Mouse (Mus musculus): ENCODE data around the gene Gm49369. TPM values are rescaled to one million over a fixed set of nuclear protein-coding genes. Genes with fewer than 3 reads are reported as not detected.

The Gm49369 gene
- total RNA-seq (2023; ENCODE audit: inconsistent age) = 1.1 TPM in 1 of 4 replicates, not detected in the others

DNA sequence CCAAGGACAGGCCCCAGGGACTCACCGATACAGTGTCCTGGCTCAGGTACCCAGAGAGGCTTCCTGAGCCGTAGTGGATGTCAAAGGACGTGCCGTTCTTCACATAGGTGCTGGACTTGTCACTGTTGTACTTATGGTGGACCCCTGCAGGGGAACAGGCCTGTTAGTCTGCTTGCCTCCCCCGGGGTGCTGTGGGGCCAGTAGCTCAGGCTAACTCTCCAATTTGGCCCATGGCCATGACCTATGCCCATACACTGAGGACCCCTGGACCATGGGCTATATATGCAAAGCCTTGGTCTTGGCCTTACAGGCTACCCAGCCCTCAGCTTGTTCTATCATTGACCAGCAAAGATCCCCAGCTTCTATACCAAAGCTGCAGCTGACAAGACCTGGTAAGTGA is at the start of gene Gm49369:
TSS of gene Gm49369 (minus strand) at position 101 of the 400 bp plus-strand sequence.

GRCm38 (mm10) chr7:142387419-142388148 is 5.1 kb upstream of the Gm49369 start, which contains the start of gene Ctsd:
Ctsd (minus strand) TSS chr7:142388038.

GRCm38 (mm10) chr7:142373641-142374412 is 8.6 kb downstream of the Gm49369 start, which contains the start of gene Ifitm10:
Ifitm10 (minus strand) TSS chr7:142373753.

Other genes starting within 250 kb of the Gm49369 start
- not detected in 4 replicates for gene Gm39115, start 246.6 kb downstream of the Gm49369 start, total RNA-seq (2023; ENCODE audit: inconsistent age)
- gene Gm45337, start 238.1 kb downstream of the Gm49369 start, total RNA-seq (2023; ENCODE audit: inconsistent age) = not detected in 4 replicates
- gene Gm29735, start 225.6 kb downstream of the Gm49369 start, total RNA-seq (2023; ENCODE audit: inconsistent age) = not detected in 4 replicates
- not detected in 4 replicates for gene Gm4553, start 216.9 kb downstream of the Gm49369 start, total RNA-seq (2023; ENCODE audit: inconsistent age)
- not detected in 4 replicates for gene Krtap5-2, start 206.7 kb downstream of the Gm49369 start, total RNA-seq (2023; ENCODE audit: inconsistent age)
- gene Gm10153, start 192.3 kb downstream of the Gm49369 start, total RNA-seq (2023; ENCODE audit: inconsistent age) = not detected in 4 replicates
- not detected in 4 replicates for gene Krtap5-3, start 181.3 kb downstream of the Gm49369 start, total RNA-seq (2023; ENCODE audit: inconsistent age)
- gene Gm7579, start 170.8 kb downstream of the Gm49369 start, total RNA-seq (2023; ENCODE audit: inconsistent age) = not detected in 4 replicates
- gene Krtap5-5, start 152.7 kb downstream of the Gm49369 start, total RNA-seq (2023; ENCODE audit: inconsistent age) = not detected in 4 replicates
- gene Gm40460, start 141.6 kb downstream of the Gm49369 start, total RNA-seq (2023; ENCODE audit: inconsistent age) = not detected in 4 replicates
- not detected in 4 replicates for gene Gm2431, start 124.3 kb downstream of the Gm49369 start, total RNA-seq (2023; ENCODE audit: inconsistent age)
- gene Gm4559, start 108.3 kb downstream of the Gm49369 start, total RNA-seq (2023; ENCODE audit: inconsistent age) = not detected in 4 replicates
- gene Krtap5-1, start 85.5 kb downstream of the Gm49369 start, total RNA-seq (2023; ENCODE audit: inconsistent age) = not detected in 4 replicates
- gene Krtap5-4, start 79.1 kb downstream of the Gm49369 start, total RNA-seq (2023; ENCODE audit: inconsistent age) = not detected in 4 replicates
- gene Ifitm10, start 8.9 kb downstream of the Gm49369 start, total RNA-seq (2023; ENCODE audit: inconsistent age) = not detected in 4 replicates
- gene Ctsd, start 5.4 kb upstream of the Gm49369 start, total RNA-seq (2023; ENCODE audit: inconsistent age) = 73.4 to 77.8 TPM (median 75.5 TPM) in 4 replicates
- not detected in 4 replicates for gene Syt8, start 52.2 kb upstream of the Gm49369 start, total RNA-seq (2023; ENCODE audit: inconsistent age)
- 2.8 to 8.6 TPM (median 4.6 TPM) in 4 replicates for gene Tnni2, start 59.1 kb upstream of the Gm49369 start, total RNA-seq (2023; ENCODE audit: inconsistent age)
- gene Lsp1, start 78.1 kb upstream of the Gm49369 start, total RNA-seq (2023; ENCODE audit: inconsistent age) = 819 to 878 TPM (median 864 TPM) in 4 replicates
- 27.0 to 41.7 TPM (median 32.3 TPM) in 4 replicates for gene Tnnt3, start 116.2 kb upstream of the Gm49369 start, total RNA-seq (2023; ENCODE audit: inconsistent age)
- 13.5 to 17.6 TPM (median 15.9 TPM) in 4 replicates for gene Mrpl23, start 150.0 kb upstream of the Gm49369 start, total RNA-seq (2023; ENCODE audit: inconsistent age)

Data from B cell, adult (primary cell).